Mouse (Mus musculus) neural tube, embryonic 14.5 days (tissue): Measurements from ENCODE around the gene Nlrc4. TPM values are rescaled to one million over a fixed set of nuclear protein-coding genes. Genes with fewer than 3 reads are reported as not detected.
A peak's percentile ranks its signal among the peaks of the same experiment; 100 is the strongest.

Experiments
- ATAC-seq: fragments of 200-750 bp; cut with Nextera tagmentation; 2 replicates; pipeline ENCODE4 v1.8.0; 2017; ENCODE audit warnings: low read depth, mild to moderate bottlenecking, moderate TSS enrichment, moderate library complexity
- H3K27ac ChIP-seq: fragments of 300-500 bp; sonication (generic); 2 replicates; pipeline ENCODE4 v1.5.1; 2014; ENCODE audit warnings: low read depth, mild to moderate bottlenecking, control low read depth, low read length, moderate library complexity, mixed read lengths
- H3K27me3 ChIP-seq: fragments of 300-500 bp; sonication (generic); 2 replicates; pipeline ENCODE4 v1.6.1; 2014; ENCODE audit warnings: low read length; ENCODE audit not compliant: control insufficient read depth, insufficient read depth
- H3K36me3 ChIP-seq: fragments of 300-500 bp; sonication (generic); 2 replicates; pipeline ENCODE4 v1.6.1; 2014; ENCODE audit warnings: low read length, mixed read lengths; ENCODE audit not compliant: control insufficient read depth, insufficient read depth
- H3K4me1 ChIP-seq: fragments of 300-500 bp; sonication (generic); 2 replicates; pipeline ENCODE4 v1.6.1; 2014; ENCODE audit warnings: low read length; ENCODE audit not compliant: control insufficient read depth, insufficient read depth
- H3K4me2 ChIP-seq: fragments of 300-500 bp; sonication (generic); 2 replicates; pipeline ENCODE4 v1.6.1; 2014; ENCODE audit warnings: mild to moderate bottlenecking, low read depth, low read length, control low read depth
- H3K4me3 ChIP-seq: fragments of 300-500 bp; sonication (generic); 2 replicates; pipeline ENCODE4 v1.5.1; 2014; ENCODE audit warnings: low read depth, low read length, control low read depth, mixed read lengths
- H3K9ac ChIP-seq: fragments of 300-500 bp; sonication (generic); replicated peaks from 2 replicates; pipeline ENCODE4 v1.6.1; 2014; ENCODE audit warnings: low read depth, mild to moderate bottlenecking, control low read depth, low read length, mixed read lengths
- H3K9me3 ChIP-seq: fragments of 300-500 bp; sonication (generic); 2 replicates; pipeline ENCODE4 v1.6.1; 2016; ENCODE audit warnings: low read length; ENCODE audit not compliant: control insufficient read depth
- WGBS: fragments of 180-500 bp; shearing (Covaris S2); extraction: QIAGEN DNeasy Blood & Tissue Kit; methylation state at CpG from one replicate; pipeline ENCODE4 v1.1.7; 2014; 5-methylcytosine and 5-hydroxymethylcytosine counted together
- polyA plus RNA-seq: library from polyadenylated mRNA; unstranded; fragments of >200 nt; fragmentation: Nextera tagmentation; extraction: Ambion mirVana; gene quantifications from 2 replicates; pipeline ENCODE4 v1.2.1, GENCODE M21; 2014

Nlrc4 gene
- 0.43 and 0.46 TPM in 2 replicates for polyA plus RNA-seq

GRCm38 (mm10) chr17:74458711-74459408 is at the start of gene Nlrc4:
Nlrc4 (minus strand) TSS chr17:74459142.
- Histone ChIP-seq H3K27me3 (no peaks in the 10 kb centered on the region), H3K9ac (no peak within 1 kb of the TSS), H3K4me2 (no peak within 1 kb of the TSS), H3K27ac (no peak within 1 kb of the TSS), H3K9me3 (no peaks in the 10 kb centered on the region), H3K4me1 (no peaks in the 10 kb centered on the region), H3K4me3 (no peak within 1 kb of the TSS), H3K36me3 (no peaks in the 10 kb centered on the region)
- 52% methylated on average over 8 of the region's 8 CpGs for WGBS
- ATAC-seq: no peak

GRCm38 (mm10) chr17:74508600-74508999 is 49.7 kb upstream of the Nlrc4 start:
- no peak overlapping the region for H3K9ac ChIP-seq
- no peaks in the 10 kb centered on the region for H3K4me1 ChIP-seq
- H3K9me3 ChIP-seq: no peaks in the 10 kb centered on the region
- no peaks in the 10 kb centered on the region for H3K27me3 ChIP-seq
- no peak overlapping the region for H3K4me3 ChIP-seq
- H3K36me3 ChIP-seq: no peaks in the 10 kb centered on the region
- WGBS: 93% methylated on average over 3 of the region's 3 CpGs
- no peak overlapping the region for H3K27ac ChIP-seq
- H3K4me2 ChIP-seq: no peak overlapping the region
- ATAC-seq: no peak

- Histone ChIP-seq H3K27me3 (no peaks in the 10 kb centered on the region), H3K4me1 (no peaks in the 10 kb centered on the region), H3K4me2 (no peak overlapping the region), H3K4me3 (no peak overlapping the region), H3K9ac (no peak overlapping the region), H3K36me3 (no peaks in the 10 kb centered on the region), H3K9me3 (no peaks in the 10 kb centered on the region), H3K27ac (no peak overlapping the region)
- no peak for ATAC-seq
- 83% methylated on average over 2 of the region's 2 CpGs for WGBS
Measured at GRCm38 (mm10) chr17:74507934-74508333, 49.0 kb upstream of the Nlrc4 start.

GRCm38 (mm10) chr17:74501085-74501484 is 42.1 kb upstream of the Nlrc4 start:
- Histone ChIP-seq H3K27me3 (no peaks in the 10 kb centered on the region), H3K4me1 (no peaks in the 10 kb centered on the region), H3K4me2 (no peak overlapping the region), H3K36me3 (peaks cover 30% of the 10 kb centered on the region), H3K9ac (no peak overlapping the region), H3K27ac (no peak overlapping the region), H3K4me3 (no peak overlapping the region), H3K9me3 (no peaks in the 10 kb centered on the region)
- no peak for ATAC-seq

- no peak for ATAC-seq
- Histone ChIP-seq H3K4me3 (no peak overlapping the region), H3K4me1 (no peaks in the 10 kb centered on the region), H3K27me3 (no peaks in the 10 kb centered on the region), H3K9ac (no peak overlapping the region), H3K27ac (no peak overlapping the region), H3K36me3 (peaks cover 36% of the 10 kb centered on the region), H3K9me3 (no peaks in the 10 kb centered on the region), H3K4me2 (no peak overlapping the region)
- 93% methylated on average over 4 of the region's 4 CpGs for WGBS
Measured at GRCm38 (mm10) chr17:74500204-74500603, 41.3 kb upstream of the Nlrc4 start.

GRCm38 (mm10) chr17:74491565-74491964 is 32.6 kb upstream of the Nlrc4 start:
- Histone ChIP-seq H3K4me3 (no peak overlapping the region), H3K9me3 (no peaks in the 10 kb centered on the region), H3K27me3 (no peaks in the 10 kb centered on the region), H3K36me3 (peaks cover 19% of the 10 kb centered on the region), H3K4me1 (0 out of 2 replicates have a peak, but pooled peaks cover 4% of the 10 kb centered on the region), H3K27ac (no peak overlapping the region), H3K4me2 (no peak overlapping the region), H3K9ac (no peak overlapping the region)
- 98% methylated on average over 3 of the region's 3 CpGs for WGBS
- no peak for ATAC-seq

GRCm38 (mm10) chr17:74489901-74490220 is 30.9 kb upstream of the Nlrc4 start:
- Histone ChIP-seq H3K9me3 (no peaks in the 10 kb centered on the region), H3K4me2 (peak overlapping the region; percentile 63), H3K4me3 (peak overlapping the region; percentile 99), H3K36me3 (peaks cover 13% of the 10 kb centered on the region), H3K27me3 (no peaks in the 10 kb centered on the region), H3K4me1 (0 out of 2 replicates have a peak, but pooled peaks cover 4% of the 10 kb centered on the region), H3K9ac (peak overlapping the region; percentile 90), H3K27ac (peak overlapping the region; percentile 76)
- no peak for ATAC-seq
- WGBS: 1% methylated on average over 12 of the region's 12 CpGs

GRCm38 (mm10) chr17:74489024-74489900 is 30.3 kb upstream of the Nlrc4 start, which contains the start of gene Yipf4:
Yipf4 (plus strand) TSS chr17:74489493.
- ATAC-seq: peak; percentile 100
- Histone ChIP-seq H3K27me3 (no peaks in the 10 kb centered on the region), H3K4me1 (0 out of 2 replicates have a peak, but pooled peaks cover 4% of the 10 kb centered on the region), H3K4me2 (peak within 1 kb of the TSS; percentile 63), H3K27ac (peak within 1 kb of the TSS; percentile 76), H3K36me3 (peaks cover 7% of the 10 kb centered on the region), H3K4me3 (peak within 1 kb of the TSS; percentile 99), H3K9ac (peak within 1 kb of the TSS; percentile 90), H3K9me3 (no peaks in the 10 kb centered on the region)
- 7% methylated on average over 44 of the region's 58 CpGs for WGBS
